Mouse (Mus musculus): ENCODE data around the gene Gm10663.

DNA sequence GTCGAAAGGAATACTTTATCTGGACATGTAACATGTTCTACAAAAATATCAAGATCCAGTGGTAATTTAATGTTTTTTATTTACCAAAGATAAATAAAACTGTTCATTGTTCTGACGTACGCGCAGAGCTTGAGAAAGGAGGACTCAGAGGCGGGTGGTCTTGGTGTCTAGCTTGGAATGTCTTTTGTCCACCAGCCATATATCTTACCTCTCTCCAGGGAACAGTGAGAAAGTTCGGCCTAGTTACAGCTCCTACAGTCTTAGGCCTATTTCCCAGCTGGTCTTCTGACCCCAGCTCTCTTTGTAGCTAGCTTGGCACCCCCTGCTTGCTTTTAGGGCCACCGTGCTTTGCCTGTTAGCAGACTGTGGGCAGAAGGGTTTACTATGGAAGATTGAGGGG, 14.9 kb downstream of the Gm10663 start:
- no peak for TF ChIP-seq FLI1 (IDR thresholded peaks at IDR 0.05; ENCODE audit: low read length)
- TF ChIP-seq GATA1 (IDR thresholded peaks at IDR 0.05; ENCODE audit: borderline replicate concordance, low read length) = no peak

All from megakaryocyte, embryonic 14.5 days (primary cell).